Mouse (Mus musculus): Measurements from ENCODE around the gene Klf5. TPM values are rescaled to one million over a fixed set of nuclear protein-coding genes. Genes with fewer than 3 reads are reported as not detected.

Gene Klf5
- polyA plus RNA-seq, 1 experiment from 2014 or later, result 3.5 TPM

GRCm38 (mm10) chr14:99280399-99280798 lies 18.1 kb upstream of the Klf5 start:
- Histone ChIP-seq H3K4me2 (replicated peaks) (no peak overlapping the region), H3K36me3 (replicated peaks; ENCODE audit: control insufficient read depth, insufficient read depth) (no peaks in the 10 kb centered on the region), H3K9me3 (ENCODE audit: control insufficient read depth, low read length) (no peaks in the 10 kb centered on the region), H3K9ac (no peak overlapping the region), H3K27ac (no peak overlapping the region), H3K4me1 (replicated peaks; ENCODE audit: control insufficient read depth, insufficient read depth, low read length) (no peaks in the 10 kb centered on the region), H3K4me3 (replicated peaks; ENCODE audit: low read length) (no peak overlapping the region), H3K27me3 (ENCODE audit: control insufficient read depth, insufficient read depth, low read length) (0 out of 2 replicates have a peak, but pooled peaks cover 3% of the 10 kb centered on the region)
- 70% methylated on average over 5 of the region's 5 CpGs for WGBS
- ATAC-seq (ENCODE audit: low FRiP score) (no peak), DNase-seq (ENCODE audit: low spot score) (no peak)

- 0 out of 2 replicates have a peak, but pooled peaks cover 3% of the 10 kb centered on the region for H3K27me3 ChIP-seq (ENCODE audit: control insufficient read depth, insufficient read depth, low read length)
- no peaks in the 10 kb centered on the region for H3K9me3 ChIP-seq (ENCODE audit: control insufficient read depth, low read length)
- no peak overlapping the region for H3K27ac ChIP-seq
- ATAC-seq (ENCODE audit: low FRiP score) (no peak), DNase-seq (ENCODE audit: low spot score) (no peak)
- H3K4me2 ChIP-seq (replicated peaks), result no peak overlapping the region
- no peak overlapping the region for H3K9ac ChIP-seq
- H3K4me1 ChIP-seq (replicated peaks; ENCODE audit: control insufficient read depth, insufficient read depth, low read length), result no peaks in the 10 kb centered on the region
- 91% methylated on average over 5 of the region's 5 CpGs for WGBS
- no peak overlapping the region for H3K4me3 ChIP-seq (replicated peaks; ENCODE audit: low read length)
- H3K36me3 ChIP-seq (replicated peaks; ENCODE audit: control insufficient read depth, insufficient read depth), result no peaks in the 10 kb centered on the region
Observed at GRCm38 (mm10) chr14:99280825-99281433, 17.6 kb upstream of the Klf5 start.

GRCm38 (mm10) chr14:99285486-99285885 lies 13.0 kb upstream of the Klf5 start:
- H3K27me3 ChIP-seq (ENCODE audit: control insufficient read depth, insufficient read depth, low read length), result no peaks in the 10 kb centered on the region
- no peak overlapping the region for H3K9ac ChIP-seq
- WGBS, result 92% methylated on average over 4 of the region's 4 CpGs
- no peaks in the 10 kb centered on the region for H3K9me3 ChIP-seq (ENCODE audit: control insufficient read depth, low read length)
- no peaks in the 10 kb centered on the region for H3K4me1 ChIP-seq (replicated peaks; ENCODE audit: control insufficient read depth, insufficient read depth, low read length)
- no peak for DNase-seq (ENCODE audit: low spot score)
- H3K4me3 ChIP-seq (replicated peaks; ENCODE audit: low read length), result no peak overlapping the region
- no peak overlapping the region for H3K4me2 ChIP-seq (replicated peaks)
- no peaks in the 10 kb centered on the region for H3K36me3 ChIP-seq (replicated peaks; ENCODE audit: control insufficient read depth, insufficient read depth)
- no peak overlapping the region for H3K27ac ChIP-seq
- no peak for ATAC-seq (ENCODE audit: low FRiP score)

GRCm38 (mm10) chr14:99292176-99292575 lies 6.3 kb upstream of the Klf5 start:
- no peak overlapping the region for H3K27ac ChIP-seq
- H3K4me1 ChIP-seq (replicated peaks; ENCODE audit: control insufficient read depth, insufficient read depth, low read length), result no peaks in the 10 kb centered on the region
- H3K36me3 ChIP-seq (replicated peaks; ENCODE audit: control insufficient read depth, insufficient read depth), result no peaks in the 10 kb centered on the region
- no peak for DNase-seq (ENCODE audit: low spot score)
- no peak for ATAC-seq (ENCODE audit: low FRiP score)
- H3K27me3 ChIP-seq (ENCODE audit: control insufficient read depth, insufficient read depth, low read length), result peaks cover 1% of the 10 kb centered on the region
- H3K9ac ChIP-seq, result no peak overlapping the region
- no peaks in the 10 kb centered on the region for H3K9me3 ChIP-seq (ENCODE audit: control insufficient read depth, low read length)
- WGBS, result 93% methylated on average over 5 of the region's 5 CpGs
- H3K4me2 ChIP-seq (replicated peaks), result no peak overlapping the region
- no peak overlapping the region for H3K4me3 ChIP-seq (replicated peaks; ENCODE audit: low read length)

GRCm38 (mm10) chr14:99294424-99294823 lies 4.1 kb upstream of the Klf5 start:
- no peaks in the 10 kb centered on the region for H3K36me3 ChIP-seq (replicated peaks; ENCODE audit: control insufficient read depth, insufficient read depth)
- WGBS, result 94% methylated on average over 8 of the region's 8 CpGs
- ATAC-seq (ENCODE audit: low FRiP score), result no peak

GRCm38 (mm10) chr14:99295606-99296341 lies 2.7 kb upstream of the Klf5 start:
- DNase-seq (ENCODE audit: low spot score), result no peak
- no peaks in the 10 kb centered on the region for H3K36me3 ChIP-seq (replicated peaks; ENCODE audit: control insufficient read depth, insufficient read depth)
- no peak for ATAC-seq (ENCODE audit: low FRiP score)
- H3K4me1 ChIP-seq (replicated peaks; ENCODE audit: control insufficient read depth, insufficient read depth, low read length), result 0 out of 2 replicates have a peak, but pooled peaks cover 4% of the 10 kb centered on the region
- WGBS, result 53% methylated on average over 15 of the region's 15 CpGs
- H3K9ac ChIP-seq, result no peak overlapping the region
- no peaks in the 10 kb centered on the region for H3K9me3 ChIP-seq (ENCODE audit: control insufficient read depth, low read length)
- H3K27me3 ChIP-seq (ENCODE audit: control insufficient read depth, insufficient read depth, low read length), result peaks cover 14% of the 10 kb centered on the region
- no peak overlapping the region for H3K4me3 ChIP-seq (replicated peaks; ENCODE audit: low read length)
- H3K27ac ChIP-seq, result no peak overlapping the region
- H3K4me2 ChIP-seq (replicated peaks), result no peak overlapping the region

More at GRCm38 (mm10) chr14:99294424-99294823, 4.1 kb upstream of the Klf5 start:
- Histone ChIP-seq H3K27me3 (ENCODE audit: control insufficient read depth, insufficient read depth, low read length) (peaks cover 11% of the 10 kb centered on the region), H3K4me3 (replicated peaks; ENCODE audit: low read length) (no peak overlapping the region), H3K4me2 (replicated peaks) (no peak overlapping the region), H3K9ac (no peak overlapping the region), H3K4me1 (replicated peaks; ENCODE audit: control insufficient read depth, insufficient read depth, low read length) (0 out of 2 replicates have a peak, but pooled peaks cover 4% of the 10 kb centered on the region), H3K9me3 (ENCODE audit: control insufficient read depth, low read length) (no peaks in the 10 kb centered on the region), H3K27ac (no peak overlapping the region)
- DNase-seq (ENCODE audit: low spot score), result no peak

- Histone ChIP-seq H3K4me2 (replicated peaks) (peak overlapping the region; percentile 97), H3K27ac (0 out of 2 replicates have a peak overlapping the region, but pooled peaks have one; percentile 20)
- peak; percentile 87 for ATAC-seq (ENCODE audit: low FRiP score)
Observed at GRCm38 (mm10) chr14:99299022-99299481, 561 bp downstream of the Klf5 start.

GRCm38 (mm10) chr14:99299701-99300191 lies 1.3 kb downstream of the Klf5 start:
- Histone ChIP-seq H3K4me1 (replicated peaks; ENCODE audit: control insufficient read depth, insufficient read depth, low read length) (0 out of 2 replicates have a peak, but pooled peaks cover 4% of the 10 kb centered on the region), H3K9ac (peak overlapping the region; percentile 72)
- peak; percentile 53 for DNase-seq (ENCODE audit: low spot score)

More at GRCm38 (mm10) chr14:99299022-99299481, 561 bp downstream of the Klf5 start:
- Histone ChIP-seq H3K9ac (peak overlapping the region; percentile 72), H3K36me3 (replicated peaks; ENCODE audit: control insufficient read depth, insufficient read depth) (no peaks in the 10 kb centered on the region), H3K4me3 (replicated peaks; ENCODE audit: low read length) (peak overlapping the region; percentile 83), H3K4me1 (replicated peaks; ENCODE audit: control insufficient read depth, insufficient read depth, low read length) (0 out of 2 replicates have a peak, but pooled peaks cover 4% of the 10 kb centered on the region), H3K9me3 (ENCODE audit: control insufficient read depth, low read length) (no peaks in the 10 kb centered on the region), H3K27me3 (ENCODE audit: control insufficient read depth, insufficient read depth, low read length) (peaks cover 23% of the 10 kb centered on the region)
- WGBS, result under 1% methylated on average over 56 of the region's 60 CpGs
- peak; percentile 56 for DNase-seq (ENCODE audit: low spot score)

GRCm38 (mm10) chr14:99301472-99301871 lies 3.0 kb downstream of the Klf5 start:
- Histone ChIP-seq H3K4me1 (replicated peaks; ENCODE audit: control insufficient read depth, insufficient read depth, low read length) (0 out of 2 replicates have a peak, but pooled peaks cover 4% of the 10 kb centered on the region), H3K9me3 (ENCODE audit: control insufficient read depth, low read length) (no peaks in the 10 kb centered on the region), H3K4me3 (replicated peaks; ENCODE audit: low read length) (no peak overlapping the region), H3K9ac (no peak overlapping the region), H3K27me3 (ENCODE audit: control insufficient read depth, insufficient read depth, low read length) (peaks cover 23% of the 10 kb centered on the region), H3K27ac (no peak overlapping the region), H3K36me3 (replicated peaks; ENCODE audit: control insufficient read depth, insufficient read depth) (no peaks in the 10 kb centered on the region), H3K4me2 (replicated peaks) (no peak overlapping the region)
- WGBS, result 63% methylated on average over 11 of the region's 11 CpGs
- ATAC-seq (ENCODE audit: low FRiP score) (no peak), DNase-seq (ENCODE audit: low spot score) (no peak)

More at GRCm38 (mm10) chr14:99299701-99300191, 1.3 kb downstream of the Klf5 start:
- H3K36me3 ChIP-seq (replicated peaks; ENCODE audit: control insufficient read depth, insufficient read depth), result no peaks in the 10 kb centered on the region
- no peaks in the 10 kb centered on the region for H3K9me3 ChIP-seq (ENCODE audit: control insufficient read depth, low read length)
- peaks cover 23% of the 10 kb centered on the region for H3K27me3 ChIP-seq (ENCODE audit: control insufficient read depth, insufficient read depth, low read length)
- no peak for ATAC-seq (ENCODE audit: low FRiP score)
- 6% methylated on average over 21 of the region's 21 CpGs for WGBS
- H3K4me3 ChIP-seq (replicated peaks; ENCODE audit: low read length), result peak overlapping the region; percentile 83
- H3K27ac ChIP-seq, result no peak overlapping the region
- H3K4me2 ChIP-seq (replicated peaks), result peak overlapping the region; percentile 97
